Mouse (Mus musculus): ENCODE results near the gene Glis1.
A peak's percentile ranks its signal among the peaks of the same experiment; 100 is the strongest.

The Glis1 gene

DNA sequence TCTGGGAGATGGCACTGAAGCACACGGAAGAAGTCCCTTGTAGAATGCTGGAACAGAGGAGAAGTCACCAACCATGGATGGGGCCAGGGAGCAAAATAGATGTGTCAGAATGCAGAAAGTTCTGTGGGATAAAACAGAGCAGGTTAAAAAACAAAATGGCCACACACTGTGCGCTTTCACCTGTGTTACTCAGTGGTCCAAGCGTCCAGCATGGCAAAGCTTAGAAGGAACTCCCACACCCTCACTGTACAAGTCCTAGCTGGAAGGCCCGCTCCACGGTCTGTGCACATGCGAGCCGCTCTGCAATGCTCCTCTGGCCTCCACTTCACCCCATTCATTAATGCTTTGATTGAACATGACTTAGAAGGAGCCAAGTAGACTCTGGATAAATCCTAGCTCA, 81.2 kb downstream of the Glis1 start:
- no peak for DNase-seq (ENCODE audit: low read depth)

DNA sequence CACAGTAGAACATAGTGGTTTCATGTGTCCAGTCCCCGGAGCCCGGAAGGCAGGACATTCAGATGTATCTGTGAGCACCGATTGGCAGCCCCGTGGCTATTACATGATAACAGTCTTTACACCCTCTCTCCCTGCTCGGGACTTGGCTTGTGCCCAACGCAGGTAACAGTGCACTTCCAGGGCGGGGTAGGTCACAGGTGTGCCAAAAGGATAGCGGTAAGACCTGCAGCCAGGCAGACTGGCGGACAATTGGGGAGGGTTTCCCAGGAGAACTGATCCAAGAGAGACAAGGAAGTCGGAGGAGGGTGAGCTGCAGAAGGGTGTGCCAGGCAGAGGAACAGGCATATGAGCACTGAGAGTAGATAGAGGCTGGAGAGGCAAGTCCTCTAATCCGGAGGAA, 84.4 kb downstream of the Glis1 start:
- no peak for DNase-seq (ENCODE audit: low read depth)

DNA sequence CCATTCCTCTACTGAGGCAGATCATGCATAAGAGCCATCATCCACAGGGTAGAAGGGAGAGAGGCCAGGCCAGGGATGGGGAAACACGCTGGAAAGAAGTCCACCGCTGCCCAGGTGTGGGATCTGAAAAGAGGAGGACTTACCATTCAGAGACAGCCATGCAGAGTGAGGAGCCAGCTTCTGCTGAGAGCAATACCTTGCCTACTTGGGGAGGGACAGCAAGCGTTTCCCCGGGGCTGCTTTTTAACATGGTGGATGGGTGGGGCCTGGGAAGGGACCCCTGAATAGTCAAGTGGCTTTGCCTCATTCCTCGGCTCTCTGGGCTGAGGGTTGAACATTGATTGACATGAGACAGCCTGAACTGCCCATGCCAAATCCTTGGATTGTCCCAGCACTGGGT, 85.7 kb downstream of the Glis1 start:
- no peak for DNase-seq (ENCODE audit: low read depth)

DNA sequence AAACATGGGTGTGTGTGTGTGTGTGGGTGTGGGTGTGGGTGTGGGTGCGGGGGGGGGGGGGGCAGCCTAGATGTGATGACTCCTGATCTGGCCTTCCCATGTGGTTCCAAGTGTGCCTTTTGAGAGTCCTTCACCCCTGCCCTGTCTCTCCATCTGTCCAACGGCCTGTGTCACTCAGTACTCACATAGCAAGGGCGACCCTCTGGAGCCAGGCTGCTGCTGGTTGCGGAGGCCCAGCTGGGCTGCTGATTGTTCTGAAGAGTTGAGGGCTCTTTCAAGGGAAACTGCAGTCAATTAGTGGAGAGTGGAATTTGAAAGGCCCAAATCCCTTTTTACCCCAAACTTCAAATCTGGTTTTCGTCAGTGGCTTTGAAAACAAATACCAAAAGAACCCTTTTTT, 86.4 kb downstream of the Glis1 start:
- peak; percentile 50 for DNase-seq (ENCODE audit: low read depth)

DNA sequence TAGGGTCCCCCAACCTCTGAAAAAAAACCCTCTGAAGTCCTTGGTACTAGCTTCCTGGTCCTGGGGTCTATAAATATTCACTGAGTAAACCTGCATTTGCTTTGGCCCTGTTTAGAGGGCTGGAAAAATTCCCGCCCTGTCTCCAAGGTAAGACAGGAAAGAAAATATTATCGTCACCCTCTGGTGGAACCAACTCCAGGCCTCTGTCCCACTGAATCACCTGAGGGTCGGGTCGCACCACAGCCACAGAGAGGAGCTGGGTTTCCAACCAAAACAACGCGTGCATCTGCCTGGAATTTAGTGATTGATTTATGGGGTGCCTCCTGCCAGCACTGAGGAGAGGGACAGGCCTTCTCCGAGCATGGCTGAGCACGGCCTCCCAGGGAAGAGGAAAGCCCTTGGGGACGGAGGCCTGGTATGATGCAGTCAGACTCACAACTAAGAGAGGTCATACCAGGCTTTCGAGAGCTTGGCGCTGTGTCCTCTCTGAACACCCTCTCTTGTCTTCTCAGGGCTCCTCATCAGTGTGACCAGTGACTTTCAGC, 89.3 kb downstream of the Glis1 start:
- DNase-seq (ENCODE audit: low read depth), result peak; percentile 80

DNA sequence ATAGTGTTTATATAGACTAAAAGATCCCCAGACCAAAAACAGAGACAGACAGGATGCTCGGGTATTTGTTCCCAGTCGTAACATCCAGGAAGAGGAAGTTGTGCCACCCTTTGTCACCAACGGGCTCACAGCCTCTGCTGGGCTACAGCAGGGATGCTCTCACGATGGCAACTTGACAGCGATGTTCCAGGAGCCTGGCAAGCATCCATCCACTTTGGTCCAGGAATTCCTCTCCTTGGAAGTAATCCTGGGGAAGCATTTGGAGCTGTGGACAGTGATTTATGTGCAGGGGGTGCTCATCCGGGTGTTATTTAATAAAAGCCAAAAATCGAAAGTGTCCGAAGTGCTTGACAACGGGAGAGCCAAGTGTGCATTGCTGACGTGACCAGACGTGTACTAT, 100.7 kb downstream of the Glis1 start:
- no peak for DNase-seq (ENCODE audit: low read depth)

DNA sequence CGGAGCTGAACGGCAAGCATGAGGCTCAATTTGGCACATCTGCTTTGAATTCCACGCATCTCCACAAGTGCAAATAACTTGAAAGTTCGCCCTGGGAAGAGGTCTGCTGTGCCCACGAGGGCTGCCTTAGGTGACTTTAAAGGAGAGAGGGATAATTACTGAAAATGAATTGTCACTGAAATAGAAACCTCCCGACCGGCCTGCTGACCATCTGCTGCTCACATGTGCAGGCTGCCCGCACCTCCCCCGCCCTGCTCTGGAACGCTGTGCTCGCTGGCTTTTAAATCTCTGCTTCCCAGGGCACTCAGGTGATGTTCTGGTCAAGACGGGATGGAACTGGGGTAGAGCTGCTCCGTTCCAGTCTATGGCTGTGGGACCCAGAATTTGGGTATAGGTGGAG, 103.7 kb downstream of the Glis1 start:
- DNase-seq (ENCODE audit: low read depth), result peak; percentile 66

DNA sequence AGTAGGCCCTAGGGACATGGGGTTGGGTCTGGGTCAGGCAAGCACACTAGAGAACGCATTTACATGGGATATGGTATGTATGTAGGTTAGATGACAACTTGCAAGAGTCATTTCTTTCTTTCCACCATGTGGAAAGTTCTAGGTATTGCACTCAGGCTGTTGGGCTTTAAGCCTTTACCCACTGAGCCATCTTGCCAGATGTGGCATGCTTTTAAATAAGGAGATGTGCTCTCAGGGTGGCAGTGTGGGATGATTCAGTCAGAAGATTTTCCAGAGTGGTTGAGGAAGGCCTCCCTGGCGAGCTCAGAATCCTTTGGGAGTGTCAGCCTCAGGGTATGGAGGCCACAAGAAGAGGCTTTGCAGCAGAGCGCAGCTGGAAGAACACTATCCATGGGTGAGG, 104.2 kb downstream of the Glis1 start:
- peak; percentile 64 for DNase-seq (ENCODE audit: low read depth)

DNA sequence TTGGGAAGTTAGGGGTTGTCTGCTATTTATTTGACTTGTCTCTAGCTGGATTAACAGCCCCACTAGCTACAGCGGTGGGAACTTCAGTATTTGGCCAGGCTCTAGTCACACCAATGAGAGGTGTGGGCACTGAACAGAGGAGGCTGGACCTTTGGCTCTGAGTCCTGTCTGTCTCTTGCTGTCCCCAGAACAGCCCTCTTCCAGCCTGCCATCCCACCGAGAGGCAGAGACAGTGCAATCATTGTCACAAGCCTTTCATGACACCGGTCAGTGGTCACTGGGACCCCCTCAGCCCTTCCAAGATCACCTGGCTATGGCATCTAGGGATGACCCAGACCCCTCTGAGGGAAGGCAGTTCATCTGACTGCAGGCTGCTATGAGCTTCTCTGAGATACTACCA, 104.6 kb downstream of the Glis1 start:
- DNase-seq (ENCODE audit: low read depth), result no peak

DNA sequence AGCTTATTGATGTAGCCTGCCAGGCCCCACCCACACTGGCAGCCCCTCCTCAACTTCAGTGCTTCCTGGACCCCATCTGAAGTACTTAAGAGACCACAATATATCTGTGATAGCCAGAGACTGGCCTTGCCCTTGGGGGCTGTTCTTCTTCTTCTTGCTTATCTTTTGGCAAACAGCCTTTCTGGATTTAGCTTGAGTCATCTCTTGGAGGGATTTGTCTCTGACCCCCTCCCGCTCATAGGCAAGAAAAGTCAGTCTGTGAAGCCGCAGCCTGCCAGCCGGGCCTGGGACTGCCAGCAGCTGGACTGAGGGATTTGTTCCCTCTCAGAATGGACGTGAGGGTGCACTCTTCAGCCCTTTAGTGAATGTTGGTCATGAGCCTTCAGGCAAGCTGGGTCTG, 107.4 kb downstream of the Glis1 start:
- DNase-seq (ENCODE audit: low read depth), result peak; percentile 59

DNA sequence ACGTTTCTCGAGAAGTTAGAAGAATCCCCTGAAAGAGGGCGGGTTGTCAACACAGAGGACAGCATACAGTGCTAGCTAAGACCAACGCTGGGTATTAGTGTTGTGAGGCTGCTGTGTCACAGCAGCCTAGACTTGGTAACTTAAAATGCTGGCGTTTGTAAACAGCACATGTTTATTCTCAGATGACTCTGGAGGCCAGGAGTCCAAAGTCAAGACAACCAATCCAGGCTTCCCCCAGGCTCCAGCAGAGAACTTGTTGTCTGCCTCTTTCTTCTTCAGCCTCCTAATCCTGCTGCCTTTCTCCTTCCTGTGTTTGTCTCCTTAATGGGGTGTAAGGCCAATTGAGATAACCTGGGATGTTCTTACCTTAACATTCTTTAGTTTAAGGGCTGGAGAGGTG, 110.5 kb downstream of the Glis1 start:
- no peak for DNase-seq (ENCODE audit: low read depth)

DNA sequence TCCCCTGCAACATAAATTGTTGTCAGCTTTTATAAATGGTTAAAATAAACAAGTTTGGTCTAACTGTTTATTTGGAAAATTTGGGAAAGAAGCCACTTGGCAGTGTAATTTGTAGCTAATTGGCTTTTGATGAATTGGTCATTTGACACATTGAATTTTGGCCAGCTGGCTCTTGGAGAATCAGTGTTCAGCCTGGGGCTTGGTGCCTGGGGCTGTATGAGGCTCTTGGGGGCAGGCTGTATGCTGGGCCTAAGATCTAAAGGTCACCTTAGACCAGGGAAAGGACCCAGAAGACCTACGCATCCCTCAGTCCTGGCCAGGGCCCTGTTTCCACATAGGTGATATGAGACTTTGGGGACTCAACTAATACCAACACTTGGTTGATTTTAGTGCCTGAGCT, 111.3 kb downstream of the Glis1 start:
- peak; percentile 85 for DNase-seq (ENCODE audit: low read depth)

DNA sequence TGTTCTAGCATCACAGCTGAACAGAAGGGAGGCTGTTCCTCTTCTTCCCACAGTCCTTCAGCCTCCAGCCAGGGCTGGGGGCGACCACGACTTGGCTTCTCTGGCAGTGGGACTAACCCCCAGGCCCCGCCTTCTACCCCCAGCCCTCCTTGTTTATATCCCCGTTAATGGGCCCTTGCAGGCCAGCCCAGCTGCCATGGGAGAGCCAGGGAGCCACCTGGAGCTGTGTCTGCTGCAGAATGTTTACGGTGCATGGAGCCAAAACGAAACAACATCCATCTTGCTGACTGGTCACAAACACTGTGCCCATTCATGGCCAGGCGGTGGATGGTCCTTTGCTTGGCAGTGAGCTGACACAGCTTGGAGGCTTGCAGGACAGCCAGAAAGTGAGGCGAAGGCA, 112.1 kb downstream of the Glis1 start:
- peak; percentile 59 for DNase-seq (ENCODE audit: low read depth)

DNA sequence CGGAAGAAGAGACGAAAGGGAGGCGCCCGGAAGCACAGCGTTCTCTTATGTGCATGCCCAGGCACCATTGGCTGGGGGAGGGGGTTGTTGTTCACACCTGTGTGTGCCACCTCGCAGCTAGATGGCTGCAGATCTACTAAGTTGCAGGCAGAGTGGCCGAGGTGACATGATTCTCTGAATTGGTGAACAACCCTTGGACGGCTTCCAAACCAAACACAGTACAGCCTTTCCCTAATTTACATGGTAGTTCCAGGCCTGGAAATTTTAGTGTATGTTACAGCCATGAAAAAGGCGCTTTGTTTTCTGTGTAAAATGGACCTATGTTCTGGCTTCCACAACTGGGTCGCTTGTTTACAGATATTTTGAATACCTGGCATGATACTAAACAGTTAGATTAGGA, 115.7 kb downstream of the Glis1 start:
- peak; percentile 58 for DNase-seq (ENCODE audit: low read depth)

DNA sequence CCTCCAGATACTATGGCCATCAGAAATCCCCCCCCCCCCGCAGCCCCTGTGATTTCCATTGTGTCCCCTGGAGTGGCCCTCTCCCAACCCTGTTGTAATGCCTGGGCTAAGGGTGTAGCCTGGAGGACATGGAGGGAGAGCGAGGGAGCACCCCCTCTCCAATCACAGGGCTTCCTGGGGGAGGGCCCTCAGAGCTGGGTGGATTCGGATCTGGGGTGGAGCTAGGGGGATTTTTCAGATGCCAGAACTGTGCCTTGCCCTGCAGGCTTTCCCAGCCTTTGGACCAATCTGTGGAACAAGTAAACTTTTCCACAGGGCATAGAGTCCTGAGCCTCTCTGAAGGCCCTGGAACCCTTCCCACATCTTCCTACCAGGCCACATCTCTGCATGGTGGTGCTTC, 116.2 kb downstream of the Glis1 start:
- peak; percentile 80 for DNase-seq (ENCODE audit: low read depth)

DNA sequence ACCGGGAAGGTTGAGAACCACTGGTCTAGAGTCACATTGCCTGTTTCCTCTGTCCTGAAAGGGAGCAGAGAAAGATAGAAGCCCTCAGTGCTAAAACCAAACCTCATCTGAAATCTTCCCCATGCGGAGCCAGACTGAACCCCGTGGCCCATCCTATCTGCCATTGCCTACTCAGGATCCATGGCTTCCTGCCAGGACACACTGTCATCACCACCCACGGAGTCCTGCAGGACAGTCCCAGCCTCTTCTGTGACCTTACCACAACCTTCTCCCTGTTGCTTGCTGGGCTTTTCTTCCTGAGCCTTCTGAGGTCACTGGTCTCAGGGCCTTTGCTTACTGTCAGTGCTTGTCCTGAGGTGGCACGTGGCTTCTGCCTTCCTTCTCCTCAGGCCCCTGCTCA, 118.3 kb downstream of the Glis1 start:
- peak; percentile 64 for DNase-seq (ENCODE audit: low read depth)

DNA sequence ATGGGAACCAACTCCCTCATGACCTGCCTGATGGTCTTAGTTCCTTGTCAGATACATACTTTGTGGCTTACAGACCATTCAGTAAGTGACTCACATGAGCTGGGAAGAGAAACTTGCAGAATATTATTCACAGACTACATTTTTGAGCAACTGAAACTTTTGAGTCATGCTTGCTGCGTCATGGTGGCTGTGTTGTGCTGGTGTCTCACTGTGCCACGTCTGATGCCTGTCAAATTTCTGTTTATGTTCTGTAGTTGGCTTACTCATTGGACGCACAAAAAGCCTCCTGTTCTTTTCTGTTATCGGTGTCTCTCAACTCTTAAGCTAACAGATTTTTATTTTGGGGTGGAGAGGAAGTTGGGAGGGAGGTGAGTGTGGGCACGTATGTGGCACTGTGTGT, 119.4 kb downstream of the Glis1 start:
- peak; percentile 92 for DNase-seq (ENCODE audit: low read depth)

DNA sequence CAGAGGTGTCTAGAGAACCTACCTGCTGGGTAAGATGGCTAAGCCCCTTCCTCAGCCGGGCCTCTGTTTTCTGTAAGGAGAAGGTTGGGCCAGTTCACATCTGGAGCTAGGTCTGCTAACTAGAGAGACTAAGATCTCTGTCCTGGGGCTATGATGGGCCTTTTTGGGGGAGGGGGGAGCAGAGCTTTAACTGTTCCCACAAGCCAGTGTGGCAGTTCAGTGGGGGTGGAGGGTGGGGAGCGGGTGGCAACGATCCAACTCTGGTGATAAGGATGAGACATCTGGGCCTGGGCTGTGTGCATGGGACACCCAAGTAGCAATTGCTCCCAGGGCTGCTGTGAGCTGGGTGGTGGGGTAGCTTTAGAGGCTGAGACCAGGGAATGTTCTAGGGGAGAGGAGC, 124.4 kb downstream of the Glis1 start:
- peak; percentile 51 for DNase-seq (ENCODE audit: low read depth)

DNA sequence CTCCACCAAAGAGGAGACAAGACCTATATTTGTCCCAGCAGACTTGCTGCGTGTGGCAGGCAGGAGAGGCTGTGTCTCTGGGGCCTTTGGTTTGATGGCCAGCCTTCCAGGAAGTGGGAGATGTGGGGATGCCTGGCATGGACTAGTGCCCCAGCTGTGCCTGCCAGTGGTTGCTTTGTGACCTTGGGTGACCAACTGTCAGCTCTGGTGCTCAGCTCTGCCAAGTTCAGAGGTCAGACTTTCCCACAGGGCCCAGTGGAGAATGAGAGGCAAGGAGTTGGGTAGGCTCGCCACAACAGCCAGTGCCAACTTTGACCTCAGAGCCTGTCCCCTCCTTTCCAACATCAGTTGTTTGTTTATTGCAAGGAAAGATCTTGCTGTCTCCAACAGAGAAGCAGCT, 126.7 kb downstream of the Glis1 start:
- no peak for DNase-seq (ENCODE audit: low read depth)

DNA sequence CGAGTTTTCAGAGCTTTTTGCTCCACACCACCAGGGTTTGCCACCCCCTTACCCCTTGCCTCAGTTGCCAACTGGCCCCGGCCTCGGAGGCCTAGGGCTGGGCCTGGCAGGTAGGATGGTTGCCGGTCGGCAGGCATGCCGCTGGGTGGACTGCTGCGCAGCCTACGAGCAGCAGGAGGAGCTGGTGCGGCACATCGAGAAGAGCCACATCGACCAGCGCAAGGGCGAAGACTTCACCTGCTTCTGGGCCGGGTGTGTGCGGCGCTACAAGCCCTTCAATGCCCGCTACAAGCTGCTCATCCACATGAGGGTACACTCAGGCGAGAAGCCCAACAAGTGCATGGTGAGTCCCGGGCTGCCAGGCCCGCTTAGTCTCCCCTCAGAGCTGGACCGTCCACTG, 133.8 kb downstream of the Glis1 start:
- no peak for DNase-seq (ENCODE audit: low read depth)

DNA sequence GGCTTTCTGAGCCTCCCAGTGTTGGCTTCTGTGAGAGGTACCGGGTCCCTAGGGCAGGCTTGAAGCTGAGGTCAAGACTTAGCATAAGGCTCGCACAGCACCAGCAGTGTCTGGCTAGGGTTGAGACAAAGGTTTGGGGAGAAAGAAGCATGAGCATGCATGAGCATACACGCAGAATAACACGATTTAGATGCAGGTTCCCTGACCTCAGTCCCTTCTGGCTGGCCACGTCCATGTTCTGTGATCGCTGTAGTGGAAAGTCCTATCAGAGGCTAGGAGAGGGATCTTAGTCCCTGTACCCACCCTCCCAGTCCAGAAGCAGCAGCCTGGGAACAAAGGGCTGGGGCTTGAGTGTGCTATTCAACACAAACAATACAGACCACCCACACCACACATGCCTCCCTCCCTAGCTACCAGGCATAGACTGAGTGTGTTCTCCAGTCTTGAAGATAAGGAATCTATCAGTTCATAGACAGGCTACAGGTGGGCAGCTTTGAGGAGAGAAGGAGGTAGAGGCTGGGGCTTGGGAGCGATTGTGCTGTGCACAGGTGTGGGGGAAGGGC, 134.6 kb downstream of the Glis1 start:
- DNase-seq (ENCODE audit: low read depth), result no peak

DNA sequence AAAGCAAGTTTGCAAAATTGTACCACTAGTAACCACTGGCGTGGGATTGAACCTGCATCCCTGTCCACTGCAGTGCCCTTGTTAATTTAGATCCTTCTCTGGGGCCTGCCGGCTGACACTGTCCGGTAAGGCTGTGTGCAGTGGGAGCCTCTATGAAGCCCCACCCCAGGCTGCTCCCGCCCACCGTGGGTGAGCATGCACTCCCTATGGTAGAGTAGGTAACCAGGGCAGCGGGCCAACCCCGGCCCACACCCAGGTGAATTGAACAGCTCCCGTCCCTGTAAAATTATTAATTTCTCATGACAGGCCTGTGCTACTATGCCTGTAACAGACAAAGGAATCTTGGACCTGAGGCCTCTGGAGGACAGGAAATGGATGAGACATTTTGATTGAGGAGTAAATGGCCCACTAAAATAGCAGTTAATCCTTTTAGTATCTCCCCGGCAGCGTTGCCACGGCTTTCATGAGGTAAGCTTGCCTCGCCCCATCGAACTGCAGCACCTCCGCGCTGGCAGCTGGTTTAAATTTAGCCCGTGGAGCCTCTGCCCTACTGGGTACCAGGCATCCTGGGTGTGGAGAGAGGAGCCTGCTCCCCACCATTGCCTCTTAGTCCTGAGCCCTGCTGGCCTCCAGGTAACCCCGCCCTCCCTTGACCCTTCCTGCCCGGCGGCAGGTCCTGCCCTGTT, 136.1 kb downstream of the Glis1 start:
- DNase-seq (ENCODE audit: low read depth), result no peak

DNA sequence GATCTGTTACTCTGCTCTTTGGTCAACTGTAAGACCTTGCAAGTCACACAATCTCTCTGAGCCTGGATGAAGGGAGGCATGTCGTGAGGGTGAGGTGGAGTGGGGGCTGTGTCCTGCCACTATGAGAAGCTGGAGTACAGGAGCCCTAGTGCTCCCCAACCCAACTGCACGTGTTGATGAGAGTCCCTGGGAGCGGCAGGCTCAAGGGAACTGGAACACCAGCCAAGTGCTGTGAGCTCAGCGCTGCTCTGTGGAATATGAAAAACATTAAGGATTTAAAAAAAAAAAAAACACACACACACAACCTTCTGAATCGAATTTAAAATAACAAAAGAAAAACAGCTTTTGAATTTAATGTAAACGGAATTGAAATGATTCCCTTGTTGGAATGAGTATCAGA, 141.4 kb downstream of the Glis1 start:
- DNase-seq (ENCODE audit: low read depth), result peak; percentile 83

DNA sequence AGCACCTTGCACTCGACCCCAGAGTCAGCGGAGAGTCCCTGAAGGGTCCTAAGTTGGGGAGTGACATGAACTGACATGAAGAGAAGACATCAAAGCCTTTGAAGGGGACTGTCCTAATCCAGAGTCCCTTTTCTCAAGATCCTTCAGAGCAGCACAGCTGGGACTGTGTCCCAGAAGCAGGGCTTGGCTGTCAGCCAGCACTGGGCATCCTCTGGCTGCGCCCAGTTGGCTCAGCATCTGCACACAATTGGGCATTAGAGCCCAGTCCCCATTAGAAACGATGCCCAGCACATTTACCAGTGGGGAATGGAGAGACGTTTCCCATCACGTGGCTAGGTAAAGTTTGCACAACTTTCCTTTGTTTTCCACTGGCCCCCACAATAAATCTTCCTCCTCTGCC, 142.4 kb downstream of the Glis1 start:
- no peak for DNase-seq (ENCODE audit: low read depth)

Measured in NIH3T3 (cell line).